Mouse (Mus musculus) megakaryocyte, embryonic 14.5 days (primary cell): Measurements from ENCODE around the gene St3gal2.

ENCODE experiments used
- FLI1 ChIP-seq: IDR thresholded peaks from 2 replicates; pipeline ENCODE4 v1.6.1; 2012; ENCODE audit warnings: low read length, inconsistent platforms, mixed read lengths
- GATA1 ChIP-seq: IDR thresholded peaks from 3 replicates; pipeline ENCODE4 v1.6.1; 2012; ENCODE audit warnings: mixed read lengths, low read length, inconsistent platforms, borderline replicate concordance

- no peak for TF ChIP-seq GATA1
- no peak for TF ChIP-seq FLI1
Observed at GRCm38 (mm10) chr8:110940682-110941452, 21.1 kb downstream of the St3gal2 start.
